Mouse (Mus musculus) gastrocnemius, postnatal 4 days (tissue): ENCODE results near the gene Gm14190. TPM values are rescaled to one million over a fixed set of nuclear protein-coding genes. Genes with fewer than 3 reads are reported as not detected.
"Not testable (repeated sequence)": the region's sequence is repeated elsewhere in the genome, so short reads cannot be mapped to it uniquely, and the experiment has no call there.

Source experiments
- DNase-seq, 2 experiments: peaks; one replicate each; pipeline ENCODE4 v3.0.0; 2021 to 2022; ENCODE audit warnings: low spot score in 2 of 2, mixed read lengths in 2 of 2
- long read RNA-seq, 2 experiments: library from polyadenylated mRNA; stranded (forward); transcript quantifications; one replicate each; pipeline ENCODE4 v2.0.0; 2021
- total RNA-seq, 2 experiments: library from RNA; stranded (reverse); gene quantifications; 2 replicates each; pipeline ENCODE4 v1.2.3; 2021

Gene Gm14190
- not detected for total RNA-seq
- long read RNA-seq, experiment 1 = 0 reads
- long read RNA-seq, experiment 2 = 0 reads

DNA sequence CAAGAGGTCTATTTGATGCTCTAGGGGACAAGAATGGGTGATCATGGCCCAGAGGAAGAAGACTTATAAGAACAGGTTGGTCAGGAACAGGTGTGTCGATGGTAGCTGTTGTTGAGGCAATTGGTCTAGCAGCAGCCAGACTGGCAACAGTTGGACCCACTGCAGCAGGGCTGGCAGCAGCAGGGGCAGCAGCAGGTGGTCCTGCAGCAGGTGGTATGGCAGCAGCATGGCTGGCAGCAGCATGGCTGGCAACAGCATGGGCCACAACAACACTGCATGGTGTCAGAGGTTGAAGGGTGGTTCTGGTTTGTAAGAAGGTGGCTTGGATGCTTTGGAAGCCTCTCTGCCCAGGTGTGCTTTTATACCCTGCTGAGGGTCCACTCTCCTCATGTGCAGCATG lies at the start of gene Gm14190:
Gene Gm14190, minus strand, starts transcription at position 278 of the 400 bp plus-strand sequence.
- DNase-seq = no peak

DNA sequence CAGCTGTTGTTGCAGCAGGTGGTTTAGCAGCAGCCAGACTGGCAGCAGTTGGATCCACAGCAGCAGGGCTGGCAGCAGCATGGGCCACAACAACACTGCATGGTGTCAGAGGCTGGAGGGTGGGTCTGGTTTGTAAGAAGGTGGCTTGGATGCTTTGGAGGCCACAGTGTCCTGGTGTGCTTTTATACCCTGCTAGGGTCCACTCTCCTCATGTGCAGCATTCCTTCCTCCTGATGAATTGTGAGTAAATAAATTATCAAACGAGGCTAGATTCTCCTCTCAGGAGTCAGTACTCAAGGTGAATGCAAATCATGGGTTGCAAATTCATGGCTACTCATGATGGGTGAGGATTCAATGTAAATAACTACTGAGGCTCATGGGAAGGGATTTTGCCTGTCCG lies 43.6 kb upstream of the Gm14190 start, which contains the start of gene Gm14180:
Gene Gm14180, minus strand, starts transcription at position 101 of the 400 bp plus-strand sequence.
- DNase-seq = no peak

DNA sequence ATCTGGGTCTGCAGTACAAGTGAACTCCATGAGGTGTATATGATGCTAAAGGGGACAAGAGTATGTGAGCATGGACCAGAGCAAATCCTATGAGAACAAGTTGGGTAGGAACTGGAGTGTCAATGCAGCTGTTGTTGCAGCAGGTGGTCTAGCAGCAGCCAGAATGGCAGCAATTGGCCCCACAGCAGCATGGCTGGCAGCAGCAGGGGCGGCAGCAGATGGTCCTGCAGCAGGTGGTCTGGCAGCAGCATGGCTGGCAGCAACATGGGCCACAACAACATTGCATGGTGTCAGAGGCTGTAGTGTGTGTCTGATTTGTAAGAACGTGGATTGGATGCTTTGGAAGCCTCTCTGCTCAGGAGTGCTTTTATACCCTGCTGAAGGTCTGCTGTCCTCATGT lies 33.5 kb upstream of the Gm14190 start:
- DNase-seq = no peak

DNA sequence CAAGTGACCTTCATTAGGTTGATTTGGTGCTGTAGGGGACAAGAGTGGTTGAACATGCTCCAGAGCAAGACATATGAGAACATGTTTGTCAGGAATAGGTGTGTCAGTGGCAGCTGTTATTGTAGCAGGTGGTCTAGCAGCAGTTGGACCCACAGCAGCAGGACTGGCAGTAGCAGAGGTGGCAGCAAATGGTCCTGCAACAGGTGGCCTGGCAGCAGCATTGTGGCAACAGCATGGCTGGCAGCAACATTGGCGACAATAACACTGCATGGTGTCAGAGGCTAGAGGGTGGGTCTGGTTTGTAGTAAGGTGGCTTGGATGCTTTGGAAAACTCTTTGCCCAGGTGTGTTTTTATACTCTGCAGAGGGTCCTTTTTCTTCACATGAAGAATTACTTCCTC lies 28.2 kb upstream of the Gm14190 start:
- DNase-seq = no peak

DNA sequence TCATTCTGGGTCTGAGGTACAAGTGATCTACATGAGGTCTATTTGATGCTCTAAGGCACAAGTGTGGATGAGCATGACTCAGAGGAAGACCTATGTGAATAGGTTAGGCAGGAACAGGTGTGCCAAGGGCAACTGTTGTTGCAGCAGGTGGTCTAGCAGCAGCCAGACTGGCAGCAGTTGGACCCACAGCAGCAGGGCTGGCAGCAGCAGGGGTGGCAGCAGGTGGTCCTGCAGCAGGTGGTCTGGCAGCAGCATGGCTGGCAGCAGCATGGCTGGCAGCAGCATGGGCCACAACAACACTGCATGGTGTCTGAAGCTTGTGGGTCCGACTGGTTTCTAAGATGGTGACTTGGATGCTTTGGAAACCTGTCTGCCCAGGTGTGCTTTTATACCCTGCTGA lies 5.3 kb downstream of the Gm14190 start:
- DNase-seq = not testable (repeated sequence)

DNA sequence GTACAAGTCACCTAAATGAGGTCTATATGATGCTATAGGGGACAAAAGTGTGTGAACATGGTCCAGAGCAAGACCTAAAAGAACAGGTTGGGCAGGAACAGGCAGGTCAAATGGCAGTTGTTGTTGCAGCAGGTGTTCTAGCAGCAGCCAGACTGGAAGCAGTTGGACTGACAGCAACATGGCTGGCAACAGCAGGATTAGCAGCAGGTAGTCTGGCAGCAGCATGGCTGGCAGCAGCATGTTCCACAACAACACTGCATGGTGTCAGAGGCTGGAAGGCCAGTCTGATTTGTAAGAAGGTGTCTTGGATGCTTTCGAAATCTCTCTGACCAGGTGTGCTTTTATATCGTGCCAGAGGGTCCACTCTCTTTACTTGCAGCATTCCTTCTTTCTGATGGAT lies 7.1 kb downstream of the Gm14190 start:
- no peak for DNase-seq

DNA sequence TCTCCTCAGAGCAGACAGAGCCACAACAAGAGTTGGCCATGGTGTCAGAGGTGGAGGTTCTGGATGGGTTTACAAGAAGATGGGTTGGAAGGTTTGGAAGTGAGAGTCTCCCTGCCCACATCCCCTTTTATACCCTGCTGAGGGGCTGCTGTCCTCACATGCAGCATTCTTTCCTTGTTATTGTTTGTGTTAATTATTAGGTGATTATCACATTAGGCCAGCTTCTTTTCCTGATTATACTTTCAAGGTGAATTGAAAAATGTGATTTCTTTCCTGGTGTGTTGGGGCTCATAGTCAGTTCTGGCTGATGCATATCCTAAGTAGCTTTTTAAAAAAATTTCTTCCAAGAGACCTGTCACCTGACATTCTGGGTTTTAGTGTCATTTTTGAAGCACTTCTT lies 24.7 kb downstream of the Gm14190 start, which contains the start of gene Krtap4-6:
Gene Krtap4-6, minus strand, starts transcription at position 101 of the 400 bp plus-strand sequence.
- DNase-seq = no peak

DNA sequence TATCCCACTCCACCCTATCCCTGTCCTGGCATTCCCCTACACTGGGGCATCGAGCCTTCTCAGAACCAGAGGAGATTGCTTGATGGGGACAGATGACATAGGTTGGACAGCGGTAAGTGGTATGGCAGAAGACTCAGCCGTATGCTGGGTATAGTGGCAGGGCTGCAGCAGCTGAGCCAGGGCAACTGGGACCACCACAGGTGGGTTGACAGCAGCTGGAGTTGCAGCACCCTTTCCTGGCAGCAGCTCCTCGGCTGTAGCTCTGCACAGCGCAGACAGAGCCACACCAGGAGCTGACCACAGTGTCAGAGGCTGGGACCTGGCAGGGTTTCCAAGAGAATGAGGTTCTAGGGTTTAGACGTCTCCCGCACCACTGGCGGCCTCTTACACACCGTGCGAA lies 27.7 kb downstream of the Gm14190 start:
- no peak for DNase-seq

DNA sequence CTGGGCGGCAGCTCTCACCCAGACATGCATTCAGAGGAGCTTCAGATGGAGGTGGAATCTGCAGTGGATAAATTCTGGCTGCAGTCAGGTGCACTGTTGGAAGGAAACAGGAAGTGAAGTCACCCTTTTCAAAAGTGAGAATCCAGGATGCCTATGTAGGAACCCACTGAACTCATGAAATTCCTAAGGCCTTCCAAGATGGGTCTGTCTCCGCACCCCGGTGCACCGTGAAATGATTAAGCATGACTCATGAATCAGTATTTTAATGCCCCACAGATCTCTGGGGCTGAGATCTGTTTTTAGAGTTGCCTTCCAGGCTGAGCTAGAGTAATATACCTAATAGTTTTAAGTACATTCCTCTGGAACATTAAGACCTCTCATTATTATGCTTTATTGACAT lies 31.3 kb downstream of the Gm14190 start:
- DNase-seq = no peak

DNA sequence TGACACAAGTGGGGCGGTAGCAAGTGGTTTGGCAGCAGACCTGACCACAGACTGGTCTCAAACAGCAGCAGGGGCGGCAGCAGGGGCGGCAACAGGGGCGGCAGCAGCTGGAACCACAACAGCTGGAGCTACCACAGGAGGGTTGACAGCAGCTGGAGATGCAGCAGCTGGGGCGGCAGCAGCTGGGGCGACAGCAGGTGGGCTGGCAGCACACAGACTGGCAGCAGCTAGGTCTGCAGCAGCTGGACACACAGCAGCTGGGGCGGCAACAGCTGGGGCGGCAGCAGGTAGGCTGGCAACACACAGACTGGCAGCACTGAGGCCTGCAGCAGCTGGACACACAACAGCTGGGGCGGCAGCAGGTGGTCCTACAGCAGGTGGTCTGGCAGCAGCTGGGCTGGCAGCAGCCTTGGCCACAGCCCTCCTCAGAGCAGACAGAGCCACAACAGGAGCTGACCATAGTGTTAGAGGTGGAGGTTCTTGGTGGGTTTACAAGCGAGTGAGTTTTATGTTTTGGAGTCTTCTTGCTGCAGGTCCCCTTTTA lies 32.0 kb downstream of the Gm14190 start, which contains the start of gene Gm11563:
Gene Gm11563, minus strand, starts transcription at position 494 of the 544 bp plus-strand sequence.
- not testable (repeated sequence) for DNase-seq

DNA sequence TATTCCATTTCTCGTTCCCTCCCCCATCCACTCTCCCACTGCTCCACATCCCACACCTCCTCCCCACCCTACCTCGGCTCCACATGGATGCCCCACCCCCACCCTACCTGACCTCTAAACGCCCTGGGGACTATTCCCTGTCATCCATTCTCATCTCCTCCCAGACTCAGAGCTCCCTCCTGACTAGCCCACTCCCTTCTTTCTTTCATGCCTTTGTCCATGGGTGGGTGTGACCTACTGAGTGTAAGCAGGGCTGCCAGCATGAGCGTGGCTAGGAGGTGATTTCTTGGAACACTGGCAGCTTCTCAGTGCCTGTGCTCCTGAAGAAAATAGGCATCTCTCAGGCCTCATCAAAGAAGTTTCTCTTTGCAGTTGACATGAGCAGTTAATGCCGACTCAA lies 33.5 kb downstream of the Gm14190 start:
- DNase-seq = no peak

DNA sequence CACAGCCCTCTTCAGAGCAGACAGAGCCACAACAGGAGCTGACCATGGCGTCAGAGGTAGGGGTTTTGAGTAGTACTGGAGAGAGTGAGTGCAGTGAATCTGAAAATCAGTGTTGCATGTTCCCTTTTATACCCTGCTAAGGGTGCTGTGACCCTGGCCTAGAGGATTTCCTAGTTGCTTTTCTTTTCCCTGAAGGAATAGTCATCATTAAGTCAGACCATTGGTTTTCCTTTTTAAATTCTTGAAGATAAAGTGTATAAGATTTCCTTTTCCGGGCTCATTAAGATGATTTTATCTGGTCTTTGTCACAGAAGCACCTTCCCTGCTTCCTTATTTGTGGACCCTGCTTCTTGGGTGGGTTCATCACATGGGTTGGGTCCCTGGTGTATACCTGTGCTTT lies 40.4 kb downstream of the Gm14190 start, which contains the start of gene Gm11555:
Gene Gm11555, minus strand, starts transcription at position 101 of the 400 bp plus-strand sequence.
- DNase-seq = no peak

DNA sequence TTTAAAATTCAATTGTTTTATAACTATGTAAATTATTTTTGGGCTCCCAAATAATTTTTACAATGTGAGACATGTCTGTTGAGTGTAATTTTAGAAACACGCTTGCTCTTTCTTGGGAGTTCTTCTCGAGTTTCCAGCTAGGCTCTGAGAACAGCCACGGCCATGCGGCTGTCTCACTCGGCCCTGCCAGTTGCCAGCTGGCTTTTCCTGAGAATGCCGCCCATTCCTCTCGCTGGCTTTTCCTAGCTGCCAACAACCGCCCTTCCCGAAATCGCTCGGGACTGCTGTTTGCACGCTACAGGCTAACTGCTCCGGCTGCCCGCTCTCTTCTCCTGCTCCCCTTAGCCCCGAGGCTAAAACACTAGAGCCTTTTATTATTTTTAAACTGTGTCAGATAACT lies 44.1 kb downstream of the Gm14190 start:
- DNase-seq = no peak

DNA sequence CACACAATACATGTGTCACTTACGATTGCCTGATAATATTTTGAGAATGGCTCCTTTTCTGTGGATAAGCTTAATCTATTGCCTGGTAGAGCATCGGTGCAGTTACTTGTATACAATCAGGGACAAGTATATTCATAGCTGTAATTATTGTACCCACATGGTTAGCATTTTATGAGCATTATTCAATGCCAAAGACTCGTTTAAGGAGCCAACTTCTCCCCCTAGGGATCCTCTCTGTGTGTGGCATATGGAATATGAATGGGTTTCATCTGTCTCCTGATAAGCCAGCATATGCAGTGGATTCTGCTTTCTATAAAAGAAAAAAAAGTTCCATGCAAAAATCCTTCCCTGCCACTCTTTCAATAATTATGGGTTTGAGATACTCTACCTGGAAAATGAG lies 46.2 kb downstream of the Gm14190 start:
- no peak for DNase-seq

DNA sequence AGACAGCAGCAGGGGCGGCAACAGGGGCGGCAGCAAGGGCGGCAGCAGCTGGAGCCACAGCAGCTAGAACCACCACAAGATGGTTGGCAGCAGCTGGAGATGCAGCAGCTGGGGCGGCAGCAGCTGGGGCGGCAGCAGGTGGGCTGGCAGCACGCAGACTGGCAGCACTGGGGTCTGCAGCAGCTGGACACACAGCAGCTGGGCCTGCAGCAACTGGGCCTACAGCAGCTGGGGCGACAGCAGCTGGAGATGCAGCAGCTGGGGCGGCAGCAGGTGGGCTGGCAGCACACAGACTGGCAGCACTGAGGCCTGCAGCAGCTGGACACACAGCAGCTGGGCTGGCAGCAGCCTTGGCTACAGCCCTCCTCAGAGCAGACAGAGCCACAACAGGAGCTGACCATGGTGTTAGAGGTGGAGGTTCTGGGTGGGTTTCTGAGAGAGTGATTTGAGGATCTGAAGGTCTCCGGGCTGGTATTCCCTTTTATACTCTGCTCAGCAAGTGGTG lies 46.9 kb downstream of the Gm14190 start, which contains the start of gene Krtap4-7:
Gene Krtap4-7, minus strand, starts transcription at position 455 of the 505 bp plus-strand sequence.
- not testable (repeated sequence) for DNase-seq

DNA sequence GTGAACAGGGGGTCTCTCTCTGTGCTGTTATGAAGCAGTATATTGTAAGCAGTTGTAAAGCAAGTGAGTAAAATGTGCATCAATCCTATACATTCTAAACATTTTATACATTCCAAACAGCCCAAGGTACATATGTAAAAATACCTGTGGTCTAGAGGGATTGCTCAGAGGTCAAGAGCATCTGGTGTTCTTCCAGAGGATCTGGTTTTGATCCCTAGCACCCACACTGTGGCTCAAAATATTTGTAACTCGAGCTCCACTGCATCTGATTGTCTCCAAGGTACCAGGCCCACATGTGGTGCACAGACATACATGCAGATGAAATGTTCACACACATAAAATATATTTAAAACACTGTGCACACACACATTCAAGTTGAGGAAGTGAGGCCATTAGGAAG lies 49.6 kb downstream of the Gm14190 start:
- DNase-seq = no peak

Other genes starting within 250 kb of the Gm14190 start
- under 1 TPM in 1 of 2 experiments, not detected in 1; 0.16 TPM for gene Krt23, start 197.6 kb downstream of the Gm14190 start, total RNA-seq
- not detected for gene Krt39, start 169.4 kb downstream of the Gm14190 start, total RNA-seq
- not detected for gene Krt40, start 147.6 kb downstream of the Gm14190 start, total RNA-seq
- not detected for gene Krtap3-3, start 139.9 kb downstream of the Gm14190 start, total RNA-seq
- gene Krtap3-2, start 133.9 kb downstream of the Gm14190 start, total RNA-seq = not detected
- gene Gm11939, start 131.3 kb downstream of the Gm14190 start, total RNA-seq = not detected
- not detected for gene Krtap3-1, start 124.1 kb downstream of the Gm14190 start, total RNA-seq
- not detected for gene Krtap1-5, start 109.7 kb downstream of the Gm14190 start, total RNA-seq
- not detected for gene Krtap1-4, start 107.1 kb downstream of the Gm14190 start, total RNA-seq
- gene Krtap1-3, start 99.4 kb downstream of the Gm14190 start, total RNA-seq = not detected
- gene Krtap9-3, start 92.6 kb downstream of the Gm14190 start, total RNA-seq = not detected
- not detected for gene Gm11938, start 87.4 kb downstream of the Gm14190 start, total RNA-seq
- not detected for gene Gm11937, start 80.6 kb downstream of the Gm14190 start, total RNA-seq
- gene Krtap2-4, start 75.9 kb downstream of the Gm14190 start, total RNA-seq = not detected
- gene Gm11562, start 70.3 kb downstream of the Gm14190 start, total RNA-seq = not detected
- not detected for gene Krtap4-1, start 62.5 kb downstream of the Gm14190 start, total RNA-seq
- not detected for gene Krtap4-2, start 55.7 kb downstream of the Gm14190 start, total RNA-seq
- not detected for gene Krtap4-7, start 46.7 kb downstream of the Gm14190 start, total RNA-seq
- not detected for gene Gm11555, start 40.5 kb downstream of the Gm14190 start, total RNA-seq
- not detected for gene Gm11563, start 31.8 kb downstream of the Gm14190 start, total RNA-seq
- gene Krtap4-6, start 24.8 kb downstream of the Gm14190 start, total RNA-seq = not detected
- not detected for gene Gm14180, start 43.5 kb upstream of the Gm14190 start, total RNA-seq
- not detected for gene Gm11595, start 82.2 kb upstream of the Gm14190 start, total RNA-seq
- gene Krtap4-8, start 90.0 kb upstream of the Gm14190 start, total RNA-seq = not detected
- gene Krtap4-9, start 94.5 kb upstream of the Gm14190 start, total RNA-seq = not detected
- not detected for gene Gm11596, start 102.7 kb upstream of the Gm14190 start, total RNA-seq
- not detected for gene Gm11569, start 108.2 kb upstream of the Gm14190 start, total RNA-seq
- not detected for gene Gm11554, start 113.7 kb upstream of the Gm14190 start, total RNA-seq
- not detected for gene Krtap4-13, start 119.2 kb upstream of the Gm14190 start, total RNA-seq
- gene Gm11564, start 124.9 kb upstream of the Gm14190 start, total RNA-seq = not detected
- gene 2300003K06Rik, start 147.3 kb upstream of the Gm14190 start, total RNA-seq = not detected
- not detected for gene Krtap4-16, start 160.9 kb upstream of the Gm14190 start, total RNA-seq
- not detected for gene Gm11568, start 167.2 kb upstream of the Gm14190 start, total RNA-seq
- gene Gm11559, start 173.7 kb upstream of the Gm14190 start, total RNA-seq = not detected
- gene Krtap9-1, start 182.6 kb upstream of the Gm14190 start, total RNA-seq = not detected
- not detected for gene Gm11567, start 188.4 kb upstream of the Gm14190 start, total RNA-seq
- not detected for gene Krtap31-1, start 217.2 kb upstream of the Gm14190 start, total RNA-seq
- not detected for gene Gm11565, start 224.0 kb upstream of the Gm14190 start, total RNA-seq
- not detected for gene Krtap31-2, start 245.6 kb upstream of the Gm14190 start, total RNA-seq